Mouse (Mus musculus): ENCODE measurements at regions not wholly inside any gene's neighbourhood (a gene's known extent, or its start where the extent isn't known, plus 50 kb on each side); places are given as distances from the start of the nearest gene placed in this dataset.

GRCm38 (mm10) chr12:71622761-71623160, 208.1 kb upstream of the Daam1 start:
- DNase-seq (ENCODE audit: low spot score): no peak
- H3K9ac ChIP-seq (replicated peaks; ENCODE audit: low read depth): no peak overlapping the region
- H3K4me3 ChIP-seq (ENCODE audit: low read depth, low read length): no peak overlapping the region
- H3K9me3 ChIP-seq (ENCODE audit: low read length): no peaks in the 10 kb centered on the region
- no peak overlapping the region for H3K27ac ChIP-seq (ENCODE audit: low read length)
- no peaks in the 10 kb centered on the region for H3K36me3 ChIP-seq (ENCODE audit: insufficient read depth, low read length)
- TF ChIP-seq EP300 (IDR thresholded peaks at IDR 0.05) (no peak), CTCF (IDR thresholded peaks at IDR 0.05) (no peak)
- H3K4me2 ChIP-seq (replicated peaks; ENCODE audit: low read depth, low read length): no peak overlapping the region
- no peaks in the 10 kb centered on the region for H3K27me3 ChIP-seq (replicated peaks; ENCODE audit: insufficient read depth, low read length)
- WGBS: 74% methylated on average over 2 of the region's 2 CpGs
- peaks cover 3% of the 10 kb centered on the region; the same call in 1 of the 2 replicates for H3K4me1 ChIP-seq (ENCODE audit: insufficient read depth, low read depth, low read length)
- no peak for ATAC-seq

GRCm38 (mm10) chr12:71623271-71623670, 207.6 kb upstream of the Daam1 start:
- Histone ChIP-seq H3K27me3 (replicated peaks; ENCODE audit: insufficient read depth, low read length) (no peaks in the 10 kb centered on the region), H3K9me3 (ENCODE audit: low read length) (no peaks in the 10 kb centered on the region), H3K36me3 (ENCODE audit: insufficient read depth, low read length) (no peaks in the 10 kb centered on the region), H3K4me1 (ENCODE audit: insufficient read depth, low read depth, low read length) (peaks cover 3% of the 10 kb centered on the region; the same call in 1 of the 2 replicates), H3K4me2 (replicated peaks; ENCODE audit: low read depth, low read length) (no peak overlapping the region), H3K27ac (ENCODE audit: low read length) (no peak overlapping the region), H3K4me3 (ENCODE audit: low read depth, low read length) (no peak overlapping the region), H3K9ac (replicated peaks; ENCODE audit: low read depth) (no peak overlapping the region)
- TF ChIP-seq CTCF (IDR thresholded peaks at IDR 0.05): no peak
- no peak for TF ChIP-seq EP300 (IDR thresholded peaks at IDR 0.05)
- WGBS: 82% methylated on average over 5 of the region's 5 CpGs
- ATAC-seq (no peak), DNase-seq (ENCODE audit: low spot score) (no peak)

GRCm38 (mm10) chr12:71624076-71624475, 206.8 kb upstream of the Daam1 start:
- no peaks in the 10 kb centered on the region for H3K27me3 ChIP-seq (replicated peaks; ENCODE audit: insufficient read depth, low read length)
- 45% methylated on average over 8 of the region's 8 CpGs for WGBS
- no peak overlapping the region for H3K9ac ChIP-seq (replicated peaks; ENCODE audit: low read depth)
- no peak overlapping the region for H3K4me2 ChIP-seq (replicated peaks; ENCODE audit: low read depth, low read length)
- no peaks in the 10 kb centered on the region for H3K9me3 ChIP-seq (ENCODE audit: low read length)
- ATAC-seq: no peak
- no peaks in the 10 kb centered on the region for H3K36me3 ChIP-seq (ENCODE audit: insufficient read depth, low read length)
- no peak overlapping the region for H3K27ac ChIP-seq (ENCODE audit: low read length)
- TF ChIP-seq CTCF (IDR thresholded peaks at IDR 0.05) (no peak), EP300 (IDR thresholded peaks at IDR 0.05) (no peak)
- H3K4me3 ChIP-seq (ENCODE audit: low read depth, low read length): no peak overlapping the region
- no peak for DNase-seq (ENCODE audit: low spot score)
- peaks cover 3% of the 10 kb centered on the region; the same call in 1 of the 2 replicates for H3K4me1 ChIP-seq (ENCODE audit: insufficient read depth, low read depth, low read length)

GRCm38 (mm10) chr12:71624676-71625075, 206.2 kb upstream of the Daam1 start:
- WGBS: 39% methylated on average over 6 of the region's 6 CpGs
- no peak overlapping the region for H3K4me2 ChIP-seq (replicated peaks; ENCODE audit: low read depth, low read length)

GRCm38 (mm10) chr12:71625115-71625514, 205.8 kb upstream of the Daam1 start:
- no peak for TF ChIP-seq CTCF (IDR thresholded peaks at IDR 0.05)
- TF ChIP-seq EP300 (IDR thresholded peaks at IDR 0.05): no peak
- H3K4me3 ChIP-seq (ENCODE audit: low read depth, low read length): no peak overlapping the region
- H3K4me2 ChIP-seq (replicated peaks; ENCODE audit: low read depth, low read length): no peak overlapping the region
- peaks cover 3% of the 10 kb centered on the region; the same call in 1 of the 2 replicates for H3K4me1 ChIP-seq (ENCODE audit: insufficient read depth, low read depth, low read length)
- H3K27ac ChIP-seq (ENCODE audit: low read length): no peak overlapping the region
- no peaks in the 10 kb centered on the region for H3K36me3 ChIP-seq (ENCODE audit: insufficient read depth, low read length)
- H3K9me3 ChIP-seq (ENCODE audit: low read length): no peaks in the 10 kb centered on the region
- H3K27me3 ChIP-seq (replicated peaks; ENCODE audit: insufficient read depth, low read length): no peaks in the 10 kb centered on the region
- no peak overlapping the region for H3K9ac ChIP-seq (replicated peaks; ENCODE audit: low read depth)
- 42% methylated on average over 4 of the region's 4 CpGs for WGBS
- no peak for DNase-seq (ENCODE audit: low spot score)
- ATAC-seq: no peak

More at GRCm38 (mm10) chr12:71624676-71625075, 206.2 kb upstream of the Daam1 start:
- DNase-seq (ENCODE audit: low spot score) (no peak), ATAC-seq (no peak)
- Histone ChIP-seq H3K4me3 (ENCODE audit: low read depth, low read length) (no peak overlapping the region), H3K36me3 (ENCODE audit: insufficient read depth, low read length) (no peaks in the 10 kb centered on the region), H3K27me3 (replicated peaks; ENCODE audit: insufficient read depth, low read length) (no peaks in the 10 kb centered on the region), H3K9ac (replicated peaks; ENCODE audit: low read depth) (no peak overlapping the region), H3K27ac (ENCODE audit: low read length) (no peak overlapping the region), H3K9me3 (ENCODE audit: low read length) (no peaks in the 10 kb centered on the region), H3K4me1 (ENCODE audit: insufficient read depth, low read depth, low read length) (peaks cover 3% of the 10 kb centered on the region; the same call in 1 of the 2 replicates)
- no peak for TF ChIP-seq CTCF (IDR thresholded peaks at IDR 0.05)
- TF ChIP-seq EP300 (IDR thresholded peaks at IDR 0.05): no peak

- Histone ChIP-seq H3K4me2 (replicated peaks; ENCODE audit: low read depth, low read length) (no peak overlapping the region), H3K4me1 (ENCODE audit: insufficient read depth, low read depth, low read length) (peaks cover 3% of the 10 kb centered on the region; the same call in 1 of the 2 replicates), H3K27ac (ENCODE audit: low read length) (no peak overlapping the region), H3K36me3 (ENCODE audit: insufficient read depth, low read length) (no peaks in the 10 kb centered on the region), H3K9me3 (ENCODE audit: low read length) (no peaks in the 10 kb centered on the region), H3K9ac (replicated peaks; ENCODE audit: low read depth) (no peak overlapping the region), H3K27me3 (replicated peaks; ENCODE audit: insufficient read depth, low read length) (no peaks in the 10 kb centered on the region), H3K4me3 (ENCODE audit: low read depth, low read length) (no peak overlapping the region)
- TF ChIP-seq EP300 (IDR thresholded peaks at IDR 0.05) (peak; percentile 38; the same call in 1 of the 2 replicates), CTCF (IDR thresholded peaks at IDR 0.05) (no peak)
- peak; percentile 81 for DNase-seq (ENCODE audit: low spot score)
- 56% methylated on average over 4 of the region's 4 CpGs for WGBS
- ATAC-seq: peak; percentile 89
These were observed 204.1 kb upstream of the Daam1 start for GRCm38 (mm10) chr12:71626801-71627200.

Measured in lung, postnatal 0 days (tissue).